Mouse (Mus musculus) granulocyte monocyte progenitor cell, adult 5-6 weeks (primary cell): ENCODE data around the gene Homer1. TPM values are rescaled to one million over a fixed set of nuclear protein-coding genes. Genes with fewer than 3 reads are reported as not detected.
A peak's percentile ranks its signal among the peaks of the same experiment; 100 is the strongest.

ENCODE experiments used
- ATAC-seq: replicated peaks from 2 replicates; pipeline ENCODE4 v1.8.0; 2016; ENCODE audit warnings: mild to moderate bottlenecking, moderate TSS enrichment, inconsistent platforms; ENCODE audit not compliant: poor library complexity, severe bottlenecking
- total RNA-seq, 2 experiments: library from RNA; stranded (forward) in 1 of 2; stranded (reverse) in 1 of 2; fragments of 200-712, 200-1000 nt in 1 of 2; fragments of >200 nt in 1 of 2; fragmentation: Nextera tagmentation in 1 of 2; gene quantifications; 2 replicates each; pipeline ENCODE4 v1.2.3; 2014 to 2017

Homer1 gene
- total RNA-seq, 2 experiments from 2014 or later = 13.0 to 18.4 TPM

DNA sequence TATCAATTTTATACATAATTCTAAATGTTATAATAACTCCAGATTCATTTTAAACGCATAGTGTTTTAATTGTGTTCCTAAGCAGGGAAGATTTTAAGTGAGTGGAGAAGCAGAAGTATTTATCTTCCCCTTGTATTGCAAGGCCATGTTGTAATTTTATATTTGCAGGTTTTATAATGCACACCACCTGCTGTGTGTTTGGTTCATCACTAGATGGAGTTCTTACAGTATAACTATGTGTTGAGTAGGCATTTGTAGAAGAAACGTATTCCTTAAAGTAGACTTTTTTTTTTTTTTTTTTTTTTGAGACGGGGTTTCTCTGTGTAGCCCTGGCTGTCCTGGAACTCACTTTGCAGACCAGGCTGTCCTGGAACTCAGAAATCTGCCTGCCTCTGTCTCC, 35.9 kb downstream of the Homer1 start:
- ATAC-seq = 0 out of 2 replicates have a peak, but pooled peaks have one; percentile 44

DNA sequence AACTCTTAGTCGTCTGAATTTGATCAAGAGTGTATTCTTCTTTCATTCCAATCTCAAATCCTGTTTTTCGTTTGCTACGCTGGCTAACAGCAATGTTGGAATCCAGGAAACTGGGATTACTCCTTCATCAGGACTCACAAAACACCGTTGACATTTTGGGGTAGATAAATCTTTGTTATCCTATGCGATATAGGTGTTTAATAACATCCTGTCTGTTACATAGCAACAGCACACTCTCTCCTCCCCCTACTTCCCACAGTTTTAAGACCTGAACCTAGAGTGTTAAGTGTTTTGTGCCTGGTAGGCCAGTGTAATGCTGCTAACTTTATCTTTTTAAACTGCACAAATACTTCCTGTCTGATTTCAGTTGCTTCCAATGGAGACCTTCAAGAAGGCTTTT, 39.0 kb downstream of the Homer1 start:
- no peak for ATAC-seq

DNA sequence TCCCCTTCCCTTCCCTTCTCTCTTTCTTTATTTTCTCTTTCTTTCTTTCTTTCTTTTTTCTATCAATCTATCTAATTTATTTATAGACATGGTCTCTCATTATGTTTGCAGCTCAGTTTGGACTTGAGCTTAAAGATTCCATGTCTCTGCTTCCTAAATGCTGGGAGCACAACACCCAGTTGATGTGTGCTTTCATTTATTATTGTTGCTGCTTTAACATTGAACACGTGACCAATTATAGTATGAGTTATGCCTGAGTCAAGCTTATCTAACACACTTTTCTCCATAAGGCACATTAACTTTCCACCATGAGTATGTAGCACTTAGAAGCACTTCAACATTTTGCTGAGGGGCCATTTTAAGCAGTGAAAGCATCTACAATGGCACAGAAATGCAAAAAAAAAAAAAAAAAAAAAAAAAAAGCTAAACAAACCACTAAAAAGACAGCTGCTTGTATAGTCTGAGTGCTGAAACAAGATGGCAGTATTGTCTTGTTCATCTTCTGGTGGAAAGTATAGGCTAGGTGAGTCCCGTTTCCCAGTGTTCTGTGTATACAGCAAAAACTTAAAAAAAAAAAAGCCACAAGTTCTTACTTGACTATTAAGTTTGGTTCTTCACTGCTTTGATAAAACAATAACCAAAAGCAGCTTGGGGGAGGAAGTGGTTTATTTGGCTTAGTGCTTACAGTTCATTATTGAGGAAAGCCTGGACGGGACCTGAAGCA, 41.3 kb downstream of the Homer1 start:
- no peak for ATAC-seq

DNA sequence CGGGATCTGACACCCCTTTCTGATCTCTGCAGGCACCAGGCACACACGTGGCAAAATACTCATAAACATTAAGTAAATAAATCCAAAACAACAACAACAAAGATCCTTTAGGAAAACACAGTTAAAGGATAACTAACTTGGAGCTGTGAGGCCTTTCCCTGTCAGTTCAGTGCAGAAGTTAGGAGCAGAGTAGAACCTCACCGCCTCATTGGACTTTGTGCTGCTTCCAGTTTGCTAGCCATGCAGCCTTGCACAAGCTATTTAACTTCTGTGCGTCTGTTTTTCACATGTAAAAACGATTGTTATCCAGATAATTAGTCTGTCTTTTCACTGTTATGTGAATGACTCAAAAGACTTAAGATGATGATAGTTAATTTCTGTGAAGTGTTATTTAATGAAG, 43.2 kb downstream of the Homer1 start:
- no peak for ATAC-seq

DNA sequence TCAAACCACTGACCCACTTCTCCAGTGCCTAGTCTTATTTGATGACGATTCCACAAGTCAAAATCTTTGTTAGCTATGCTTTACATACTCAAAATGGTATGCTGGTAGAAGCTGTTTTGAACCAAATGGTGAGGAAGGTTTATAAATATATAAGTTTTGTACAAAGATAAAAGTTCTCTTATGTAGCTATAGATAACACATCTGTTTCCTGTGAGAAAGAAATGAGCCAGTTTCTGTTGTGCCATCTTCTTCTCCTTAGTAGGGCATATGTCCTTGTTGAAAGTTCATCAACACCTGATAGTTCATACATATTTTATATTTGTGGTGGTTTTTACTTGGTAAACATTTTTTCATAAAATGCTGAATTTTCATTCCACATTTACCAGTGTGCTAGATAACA, 45.0 kb downstream of the Homer1 start:
- ATAC-seq = no peak

DNA sequence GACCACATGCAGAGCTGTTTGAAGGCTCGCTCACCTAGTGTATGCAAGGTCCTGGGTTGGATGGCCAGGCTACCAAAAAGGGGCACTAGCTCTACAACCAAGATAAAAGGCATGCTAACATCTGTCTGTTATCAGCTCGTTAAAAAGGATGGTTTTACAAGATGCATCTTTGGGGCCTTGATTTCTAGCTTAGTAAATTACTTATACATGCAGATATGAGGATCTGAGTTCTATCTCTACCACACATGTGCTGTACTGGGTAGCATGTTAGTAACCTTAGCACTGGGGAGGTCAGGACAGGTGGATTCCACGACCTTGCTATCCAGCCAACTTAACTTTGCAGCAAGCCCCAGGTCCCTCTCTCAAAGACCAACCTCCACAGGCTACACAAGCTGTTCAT, 46.4 kb downstream of the Homer1 start:
- ATAC-seq = no peak

DNA sequence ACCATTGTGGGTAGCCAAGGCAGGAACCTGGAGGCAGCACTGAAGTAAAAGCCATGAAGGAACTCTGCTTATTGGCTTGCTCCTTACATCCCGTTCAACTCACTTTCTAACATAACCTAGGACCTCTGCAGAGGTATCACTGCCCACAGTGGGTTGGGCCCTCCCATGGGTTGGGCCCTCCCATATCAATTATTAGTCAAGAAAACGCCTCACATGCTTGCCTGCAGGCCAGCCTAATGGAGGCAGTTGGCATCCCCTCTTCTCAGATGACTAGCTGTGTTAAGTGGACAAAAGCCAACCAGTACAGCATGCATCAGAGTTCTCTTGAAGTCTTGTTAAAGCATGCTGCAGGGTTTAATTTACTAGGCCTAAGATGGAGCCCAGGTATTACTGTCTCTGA, 52.6 kb downstream of the Homer1 start:
- ATAC-seq = no peak

DNA sequence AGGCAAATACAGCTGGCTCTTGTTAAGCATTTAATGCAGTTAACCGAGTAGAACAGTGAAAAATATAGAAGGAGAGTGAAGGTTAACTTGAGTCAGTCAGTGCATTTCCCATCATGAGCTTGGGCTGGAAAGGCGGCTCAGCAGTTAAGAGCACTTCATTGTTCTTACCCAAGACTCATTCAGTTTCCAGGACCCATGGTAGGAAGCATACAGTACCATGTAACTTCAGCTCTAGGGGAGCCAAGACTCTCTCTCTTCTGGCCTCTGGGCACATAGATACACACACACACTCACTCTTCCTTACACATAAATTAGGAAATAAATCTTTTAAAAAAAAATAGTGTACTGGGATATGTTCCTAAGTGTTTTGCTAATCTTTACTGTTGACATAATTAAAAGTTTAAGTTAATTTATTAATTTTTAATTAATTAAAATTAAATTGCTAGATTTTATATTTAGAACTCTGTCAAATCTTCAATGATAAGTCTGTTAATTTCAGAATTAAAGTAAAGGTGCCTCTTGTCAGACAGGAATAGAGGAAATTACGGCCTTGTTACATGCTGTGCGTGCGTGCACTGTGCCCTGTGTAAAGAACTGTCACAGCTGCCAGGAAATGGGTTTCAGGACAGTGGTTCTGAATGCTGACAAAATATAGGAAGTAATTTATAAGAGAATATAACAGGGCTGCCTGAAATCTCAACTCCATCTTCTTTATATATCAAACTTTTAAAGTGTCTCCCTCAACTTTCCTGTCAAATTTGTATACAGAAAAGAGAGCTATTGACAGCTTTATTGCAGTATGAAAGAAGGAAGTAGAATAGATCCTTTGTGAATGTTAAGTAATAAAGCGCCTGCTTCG, 55.2 kb downstream of the Homer1 start:
- ATAC-seq = peak; percentile 77

DNA sequence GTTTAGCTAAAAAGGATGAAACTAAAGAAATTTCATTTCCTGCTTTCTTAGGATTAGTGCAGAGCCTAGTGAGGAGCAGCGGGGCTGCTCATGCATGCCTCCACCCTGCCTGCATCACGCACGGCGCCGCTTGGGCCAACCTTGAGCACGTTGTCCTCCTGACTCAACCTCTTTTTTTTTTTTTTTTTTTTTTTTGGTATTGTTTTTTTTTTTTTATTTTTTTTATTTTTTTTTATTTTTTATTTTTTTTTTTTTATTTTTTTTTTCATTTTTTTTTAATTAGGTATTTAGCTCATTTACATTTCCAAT, 55.8 kb downstream of the Homer1 start:
- ATAC-seq = peak; percentile 95

DNA sequence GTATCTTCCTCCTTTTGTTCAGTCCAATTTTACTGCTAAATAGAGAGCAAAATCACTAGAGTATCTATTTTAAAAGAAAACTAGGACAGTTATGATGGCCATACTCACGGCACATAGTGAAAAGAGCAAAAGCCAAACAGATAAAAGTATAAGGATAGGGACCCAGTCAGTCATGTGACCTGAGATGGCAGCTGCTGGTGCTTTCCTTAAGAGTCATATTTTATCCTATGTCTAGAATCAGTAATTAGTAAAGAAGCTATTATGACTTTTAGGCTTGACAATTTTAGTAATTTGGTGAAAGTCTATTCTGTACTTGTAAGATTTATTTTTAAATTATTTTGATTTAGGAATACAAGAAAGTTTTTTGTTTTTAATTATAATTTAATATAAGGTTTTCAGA, 59.1 kb downstream of the Homer1 start:
- no peak for ATAC-seq

DNA sequence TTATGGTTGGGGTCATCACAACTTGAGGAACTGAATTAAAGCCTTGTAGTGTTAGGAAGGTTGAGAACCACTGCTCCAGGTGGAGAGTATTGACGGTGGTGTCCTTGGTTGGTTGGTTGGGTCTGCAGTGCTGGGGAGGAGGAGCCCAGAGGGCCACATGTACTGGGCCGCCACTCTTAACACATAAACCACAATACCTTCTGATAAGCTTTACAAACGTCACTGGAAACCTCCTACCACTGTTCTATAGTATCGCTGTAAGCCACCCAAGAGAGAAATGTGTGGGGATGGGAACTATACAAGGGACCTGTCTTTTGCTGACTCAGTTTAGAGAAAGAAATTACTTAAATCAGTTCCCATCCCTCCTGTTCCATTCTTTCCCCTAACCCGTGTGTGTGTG, 68.1 kb downstream of the Homer1 start:
- ATAC-seq = no peak

DNA sequence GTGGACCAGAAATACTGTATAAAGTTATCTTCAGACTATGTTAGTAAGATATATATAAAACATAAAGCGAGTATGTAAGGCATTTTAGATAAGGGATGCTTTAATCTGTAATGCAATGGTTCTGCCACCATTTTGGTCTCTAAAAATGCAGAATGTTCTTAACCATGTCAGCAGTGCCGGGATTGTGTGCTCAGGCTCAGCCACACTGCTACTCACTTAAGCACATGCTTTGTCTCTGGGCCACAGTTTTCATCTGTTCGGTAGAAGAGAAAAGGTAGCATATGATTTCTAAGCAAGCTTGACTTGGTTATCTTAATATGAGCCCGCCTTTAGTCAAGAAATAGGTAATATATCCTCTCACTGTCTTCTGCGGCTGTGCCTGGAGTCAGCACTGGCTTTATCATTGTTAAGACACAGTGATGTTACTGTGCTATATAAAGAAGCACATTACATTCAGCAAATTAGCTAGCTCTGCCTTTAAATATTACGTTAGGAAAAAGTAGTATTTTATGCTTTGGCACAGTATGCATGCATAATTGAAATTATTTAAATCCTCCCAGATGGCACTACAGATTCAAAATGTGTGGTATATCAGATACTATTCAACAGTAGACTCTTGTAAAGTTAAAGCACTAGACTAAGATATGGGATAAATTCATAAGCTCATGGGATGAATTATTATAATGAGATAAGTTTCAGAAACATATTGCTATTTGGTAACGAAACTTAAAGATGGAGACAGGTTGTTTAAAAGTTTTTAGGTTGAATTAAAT, 69.6 kb downstream of the Homer1 start:
- ATAC-seq = no peak

DNA sequence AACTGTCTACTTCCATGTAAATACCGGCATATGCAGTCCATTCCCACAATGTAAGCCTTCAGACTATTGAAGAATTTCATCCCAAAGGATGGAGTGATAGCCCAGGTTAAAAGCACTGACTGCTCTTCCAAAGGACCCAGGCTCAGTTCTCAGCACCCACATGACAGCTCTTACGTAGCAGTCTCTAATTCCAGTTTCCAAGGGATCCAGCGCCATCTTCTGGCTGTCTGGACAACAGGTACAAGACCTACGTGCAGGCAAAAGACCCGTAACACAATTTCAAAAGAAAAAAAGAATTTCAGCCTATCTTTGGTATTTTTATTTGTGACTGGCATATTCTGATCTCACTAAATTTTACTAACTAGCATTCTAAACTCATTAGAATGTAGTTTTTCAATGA, 75.0 kb downstream of the Homer1 start:
- ATAC-seq = no peak

DNA sequence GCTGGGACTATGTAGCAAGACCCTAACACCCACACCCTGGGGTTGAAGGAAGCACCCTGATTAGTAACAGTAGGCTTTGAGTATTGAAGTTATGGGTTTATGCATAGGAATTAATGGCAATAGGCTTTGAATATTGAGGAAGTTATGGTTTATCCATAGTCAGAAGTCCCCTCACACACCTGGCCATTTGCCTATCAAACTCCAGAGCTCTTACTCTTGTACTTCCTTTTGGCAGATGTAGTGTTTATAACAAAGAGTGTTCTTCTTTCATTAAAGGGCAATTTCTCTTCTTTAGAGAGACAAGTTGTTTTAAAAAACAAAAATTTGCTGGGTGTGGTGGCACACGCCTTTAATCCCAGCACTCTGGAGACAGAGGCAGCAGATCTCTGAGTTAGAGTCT, 79.1 kb downstream of the Homer1 start:
- ATAC-seq = no peak

DNA sequence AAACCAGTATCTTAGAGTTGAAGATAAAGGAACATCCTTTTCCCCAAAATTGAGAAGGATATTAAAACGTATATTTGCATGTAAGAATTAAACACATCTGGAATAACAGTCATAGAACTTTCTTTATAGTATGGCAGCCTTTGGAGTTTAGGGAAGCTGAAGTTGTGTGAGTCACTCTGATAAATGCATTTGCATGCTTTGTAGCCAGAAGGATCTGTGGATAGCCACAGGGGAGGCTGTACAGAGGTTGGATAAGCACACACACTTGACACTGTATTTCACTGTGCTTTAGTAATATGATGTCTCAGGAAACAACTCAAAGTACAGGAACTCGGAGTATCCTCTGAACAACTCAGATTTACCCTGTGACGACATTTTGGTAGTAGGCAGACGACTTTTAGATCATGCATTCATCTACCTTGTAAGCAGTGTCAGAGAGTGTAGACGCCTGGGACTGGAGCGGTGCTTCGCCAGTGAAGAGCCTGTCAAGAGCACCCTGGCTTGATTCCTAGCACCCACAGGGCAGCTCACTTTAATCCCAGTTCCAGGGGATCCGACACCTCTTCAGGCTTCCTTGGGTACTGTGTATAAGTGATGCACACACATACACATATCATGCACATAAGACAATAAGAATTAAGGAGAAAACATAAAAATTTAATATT, 81.1 kb downstream of the Homer1 start:
- ATAC-seq = no peak

DNA sequence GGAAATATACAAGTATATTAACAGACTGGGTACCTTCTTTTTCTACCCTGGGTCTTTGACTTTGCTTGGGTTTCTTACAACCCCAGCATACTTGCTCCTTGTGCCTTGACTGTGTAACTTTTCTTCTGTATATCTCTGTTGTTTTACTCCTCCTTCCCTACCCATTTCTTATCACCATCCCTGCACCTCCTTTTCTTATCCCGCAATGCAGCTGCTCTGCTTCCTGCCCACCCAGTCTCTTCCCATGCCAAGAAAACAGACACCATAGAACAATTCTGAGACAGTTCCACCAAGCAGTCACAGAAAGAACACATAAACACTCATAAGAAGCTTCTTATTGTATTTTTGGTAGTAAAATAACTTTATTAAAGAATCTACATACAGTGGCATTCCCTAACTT, 81.9 kb downstream of the Homer1 start:
- ATAC-seq = no peak

DNA sequence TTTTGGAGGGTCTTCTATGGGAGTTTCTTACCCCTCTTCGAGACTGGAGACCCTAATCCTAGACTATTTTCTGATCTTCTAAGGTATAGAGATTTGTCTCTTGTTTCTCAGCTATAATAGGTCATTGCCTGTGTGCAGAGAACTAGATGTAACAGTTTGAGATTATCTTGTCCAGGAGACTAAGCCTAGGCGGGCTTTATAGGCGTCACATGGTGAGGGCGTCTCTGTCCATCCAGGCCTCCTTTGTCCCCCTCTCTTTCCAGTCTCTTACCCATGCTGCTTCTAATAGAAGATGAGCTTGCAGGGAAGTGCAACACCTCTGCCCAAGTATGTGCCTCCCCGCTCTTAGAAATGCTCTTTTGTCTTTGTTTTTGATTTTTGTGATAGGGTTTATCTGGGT, 83.7 kb downstream of the Homer1 start:
- ATAC-seq = no peak

DNA sequence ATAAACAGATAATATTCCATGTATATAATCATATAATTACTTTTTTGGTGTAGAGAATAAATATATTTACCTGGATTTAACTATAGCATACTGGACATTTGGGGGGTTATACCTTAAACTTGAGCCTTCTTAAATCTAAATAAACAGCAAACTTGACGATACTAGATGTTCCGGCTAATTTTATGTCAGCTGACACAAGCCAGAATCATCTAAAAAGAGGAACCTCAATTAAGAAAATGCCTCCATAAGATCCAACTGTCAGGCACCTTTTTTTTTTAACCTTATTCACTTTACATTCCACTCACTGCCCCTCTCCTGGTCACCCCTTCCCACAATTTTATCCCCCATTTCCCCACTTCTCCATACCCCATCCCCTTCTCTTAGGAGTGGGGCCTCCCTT, 84.2 kb downstream of the Homer1 start:
- no peak for ATAC-seq

DNA sequence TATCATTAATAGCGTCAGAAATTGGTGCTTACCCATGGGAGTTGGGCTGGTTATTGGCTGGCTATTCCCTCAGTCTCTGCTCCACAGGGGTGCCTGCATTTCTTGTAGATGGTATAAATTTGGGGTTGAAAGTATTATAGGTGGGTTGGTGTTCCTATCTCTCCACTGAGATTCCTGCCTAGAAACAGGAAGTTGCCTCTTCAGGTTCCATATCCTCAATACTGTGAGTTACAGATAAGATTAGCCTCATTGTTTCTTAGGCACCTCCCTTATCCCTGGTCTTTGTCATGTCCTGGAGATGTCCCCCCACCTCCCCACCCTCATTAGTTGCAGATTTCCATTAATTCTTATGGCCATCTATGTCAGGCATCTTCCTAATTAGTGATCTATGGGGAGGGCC, 85.0 kb downstream of the Homer1 start:
- ATAC-seq = no peak

DNA sequence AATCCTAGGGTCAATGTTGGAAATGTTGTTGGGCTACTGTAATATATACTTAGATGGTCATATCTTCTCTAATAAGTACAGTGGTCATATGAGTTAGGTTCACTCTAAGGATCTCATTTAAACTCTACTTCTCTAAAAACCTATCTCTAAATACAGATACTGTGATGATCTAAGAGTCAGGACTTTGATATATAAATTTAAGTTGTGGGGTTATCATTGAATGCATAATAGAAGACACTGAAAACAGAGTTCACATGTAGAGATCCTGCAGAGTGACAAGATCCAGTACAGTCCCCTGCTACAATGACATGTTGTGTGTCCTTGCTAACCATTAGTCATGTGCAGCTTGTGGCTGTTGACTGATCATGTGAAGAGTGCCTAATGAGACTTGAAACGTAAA, 85.7 kb downstream of the Homer1 start:
- ATAC-seq = no peak

DNA sequence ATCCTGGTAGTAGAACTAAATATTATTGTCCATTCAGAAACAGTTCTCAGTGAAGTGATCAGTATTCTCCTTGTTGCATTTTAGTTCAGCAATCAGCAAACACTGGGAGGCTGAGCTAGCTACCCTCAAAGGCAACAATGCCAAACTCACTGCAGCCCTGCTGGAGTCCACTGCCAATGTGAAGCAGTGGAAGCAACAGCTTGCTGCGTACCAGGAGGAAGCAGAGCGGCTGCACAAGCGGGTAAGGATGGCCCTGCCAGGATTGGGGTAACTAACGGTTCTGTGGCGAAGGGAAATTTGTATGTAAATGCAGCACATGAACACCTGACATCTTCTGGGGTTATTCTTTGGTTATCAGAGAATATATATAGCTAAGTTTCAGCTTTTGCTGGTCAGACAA, 88.0 kb downstream of the Homer1 start:
- no peak for ATAC-seq
